Mouse (Mus musculus) ovary, adult 2 months (tissue): ENCODE results near the gene Adam6b. TPM values are rescaled to one million over a fixed set of nuclear protein-coding genes. Genes with fewer than 3 reads are reported as not detected.

Experiments
- polyA plus RNA-seq: library from polyadenylated mRNA; depleted of rRNA; stranded (reverse); fragments of >200 nt; gene quantifications from 2 replicates; pipeline ENCODE4 v1.2.3, GENCODE M21; 2012; rRNA removed

The Adam6b gene
- not detected in 2 replicates for polyA plus RNA-seq

DNA sequence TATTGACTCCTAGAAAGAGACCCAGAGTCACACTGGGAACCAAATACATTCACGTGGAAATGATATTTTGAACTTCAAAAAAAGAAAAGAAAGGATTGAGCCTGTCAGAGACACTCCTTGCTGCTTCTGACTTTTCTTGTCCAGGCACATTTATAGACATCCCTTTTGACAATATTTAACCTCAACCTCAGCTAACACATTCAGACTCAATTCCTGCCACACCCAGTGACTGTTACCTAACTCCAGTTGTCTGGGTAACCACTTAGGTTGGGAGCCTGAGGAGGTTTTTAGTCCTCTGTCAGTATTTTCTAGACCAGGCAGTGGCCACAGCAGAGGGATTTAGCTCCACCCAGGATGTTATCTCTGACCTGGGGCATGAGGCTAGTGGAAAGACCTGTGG, at the start of gene Adam6b:
Adam6b (plus strand) TSS at position 301 of the 400 bp plus-strand sequence.

Other genes starting within 250 kb of the Adam6b start
- not detected in 2 replicates for gene Adam6a, start 54.4 kb downstream of the Adam6b start, polyA plus RNA-seq